Mouse (Mus musculus) left cerebral cortex, postnatal 4 days (tissue): ENCODE measurements around the gene Hist2h3c1. TPM values are rescaled to one million over a fixed set of nuclear protein-coding genes. Genes with fewer than 3 reads are reported as not detected.
A peak's percentile ranks its signal among the peaks of the same experiment; 100 is the strongest.
"Not testable (repeated sequence)": the region's sequence is repeated elsewhere in the genome, so short reads cannot be mapped to it uniquely, and the experiment has no call there.

ENCODE experiments used
- DNase-seq: peaks from one replicate; pipeline ENCODE4 v3.0.0-alpha.2; 2022
- intact Hi-C: fragments of 180-260 bp; cut with DNase I; formaldehyde crosslinking; loops from one replicate; pipeline ENCODE4 v1.15.1; 2025
- microRNA-seq: library from miRNA; unstranded; fragments of <30 nt; microRNA quantifications from one replicate; pipeline ENCODE4 v1.2.0, GENCODE M21; 2022
- total RNA-seq, 2 experiments: library from RNA; stranded (reverse); gene quantifications; 2 replicates each; pipeline ENCODE4 v1.2.3; 2021

Hist2h3c1 gene
- total RNA-seq, 2 experiments from 2014 or later: 0.90 TPM; not detected in 1

GRCm38 (mm10) chr3:96277800-96278624, 31.5 kb downstream of the Hist2h3c1 start:
- intact Hi-C loops: no loop called here
- peak; percentile 95 for DNase-seq

- DNase-seq: no peak
- intact Hi-C loops: no loop called here
These were observed 34.2 kb downstream of the Hist2h3c1 start for GRCm38 (mm10) chr3:96280660-96281059.

- intact Hi-C loops: no loop called here
- DNase-seq: no peak
These were observed 38.0 kb downstream of the Hist2h3c1 start for GRCm38 (mm10) chr3:96284457-96284856.

GRCm38 (mm10) chr3:96287334-96287733, 40.8 kb downstream of the Hist2h3c1 start:
- intact Hi-C loops: loop anchor here (5.0 kb wide), 2 partner anchors 155 to 215 kb away; no protein-coding TSS in a partner anchor
- DNase-seq: not testable (repeated sequence)

- DNase-seq: no peak
- intact Hi-C loops: loop anchor here (5.0 kb wide), 2 partner anchors 153 to 213 kb away; no protein-coding TSS in a partner anchor
These were observed 42.7 kb downstream of the Hist2h3c1 start for GRCm38 (mm10) chr3:96289201-96289600.

- DNase-seq, intact Hi-C loops: not testable (repeated sequence)
These were observed 44.2 kb downstream of the Hist2h3c1 start for GRCm38 (mm10) chr3:96290727-96291126.

- DNase-seq: no peak
- intact Hi-C loops: no loop called here
These were observed 46.2 kb downstream of the Hist2h3c1 start for GRCm38 (mm10) chr3:96292641-96293040.

- intact Hi-C loops: no loop called here
- no peak for DNase-seq
These were observed 46.9 kb downstream of the Hist2h3c1 start for GRCm38 (mm10) chr3:96293368-96293767.

- intact Hi-C loops: no loop called here
- no peak for DNase-seq
These were observed 47.3 kb downstream of the Hist2h3c1 start, which contains the start of gene Fcgr1 for GRCm38 (mm10) chr3:96293787-96294186. TSS of gene Fcgr1 (minus strand) at chr3:96293969.

Small RNA genes within 50 kb of the gene (microRNA-seq; reads per million reads assigned to microRNA genes)
- not detected for gene Gm44492
- not detected for gene Gm47311
- gene Gm47313: not detected

Other genes with a start within 250 kb of the Hist2h3c1 start
- 10 to 100 TPM; 53.6 to 54.1 TPM for gene Vps45, start 188.2 kb upstream of the Hist2h3c1 start, total RNA-seq
- gene Otud7b, start 142.2 kb upstream of the Hist2h3c1 start, total RNA-seq: 10 to 100 TPM; 17.6 to 17.9 TPM
- gene Mtmr11, start 84.7 kb upstream of the Hist2h3c1 start, total RNA-seq: 1 to 10 TPM; 6.4 to 7.0 TPM
- 10 to 100 TPM; 62.0 to 63.6 TPM for gene Sf3b4, start 74.4 kb upstream of the Hist2h3c1 start, total RNA-seq
- gene Sv2a, start 65.5 kb upstream of the Hist2h3c1 start, total RNA-seq: 100 to 1,000 TPM; 241 to 264 TPM
- gene Bola1, start 27.0 kb upstream of the Hist2h3c1 start, total RNA-seq: 10 to 100 TPM; 18.7 to 24.7 TPM
- 10 to 100 TPM; 21.6 to 26.0 TPM for gene Hist2h2ab, start 26.8 kb upstream of the Hist2h3c1 start, total RNA-seq
- 10 to 100 TPM; 70.9 to 71.7 TPM for gene Hist2h2ac, start 25.8 kb upstream of the Hist2h3c1 start, total RNA-seq
- gene Hist2h2be, start 25.6 kb upstream of the Hist2h3c1 start, total RNA-seq: 1 to 10 TPM; 4.6 to 5.2 TPM
- gene Hist2h3c2, start 7.6 kb upstream of the Hist2h3c1 start, total RNA-seq: 10 to 100 TPM; 26.7 to 36.2 TPM
- gene Hist2h2aa2, start 6.4 kb upstream of the Hist2h3c1 start, total RNA-seq: 100 to 1,000 TPM; 517 to 538 TPM
- 10 to 100 TPM in 1 of 2 experiments, 1 to 10 TPM in 1; 9.5 to 10.0 TPM for gene Hist2h2aa1, start 1.2 kb upstream of the Hist2h3c1 start, total RNA-seq
- 10 to 100 TPM; 53.4 to 58.8 TPM for gene Hist2h4, start 16.6 kb downstream of the Hist2h3c1 start, total RNA-seq
- 100 to 1,000 TPM; 250 to 268 TPM for gene Hist2h3b, start 22.0 kb downstream of the Hist2h3c1 start, total RNA-seq
- 100 to 1,000 TPM; 306 to 312 TPM for gene Hist2h2bb, start 23.1 kb downstream of the Hist2h3c1 start, total RNA-seq
- gene Fcgr1, start 47.3 kb downstream of the Hist2h3c1 start, total RNA-seq: 1 to 10 TPM in 1 of 2 experiments, under 1 TPM in 1; 0.52 to 1.2 TPM
- gene BC107364, start 205.6 kb downstream of the Hist2h3c1 start, total RNA-seq: not detected